Mouse (Mus musculus): ENCODE measurements around the gene Tas1r3.

- TF ChIP-seq CTCF (IDR thresholded peaks at IDR 0.05; ENCODE audit: extremely low read depth, insufficient read length, insufficient replicate concordance, low read depth, low read length) (no peak), POLR2A (IDR thresholded peaks at IDR 0.05; ENCODE audit: low read depth, low read length) (no peak)
These were observed 23.7 kb downstream of the Tas1r3 start, which contains the start of gene Mxra8 for GRCm38 (mm10) chr4:155839483-155839910.
